Mouse (Mus musculus) cerebellum, adult 2 months (tissue): ENCODE results near the gene Gm4981. TPM values are rescaled to one million over a fixed set of nuclear protein-coding genes. Genes with fewer than 3 reads are reported as not detected.
"Not testable (repeated sequence)": the region's sequence is repeated elsewhere in the genome, so short reads cannot be mapped to it uniquely, and the experiment has no call there.

Source experiments
- DNase-seq, 2 experiments: peaks; one replicate each; pipeline ENCODE4 v3.0.0; 2021
- H3K27ac ChIP-seq: fragments of 200-500 bp; 2 replicates; pipeline ENCODE4 v1.5.1; 2012; ENCODE audit warnings: low read length, control low read depth, inconsistent platforms; ENCODE audit not compliant: insufficient read depth
- H3K27me3 ChIP-seq: fragments of 200-500 bp; 2 replicates; pipeline ENCODE4 v1.6.1; 2012; ENCODE audit warnings: inconsistent platforms, mild to moderate bottlenecking, low read length, moderate library complexity; ENCODE audit not compliant: control insufficient read depth, insufficient read depth
- H3K4me1 ChIP-seq: fragments of 200-500 bp; 2 replicates; pipeline ENCODE4 v1.6.1; 2011; ENCODE audit warnings: low read length; ENCODE audit not compliant: control insufficient read depth, insufficient read depth
- H3K4me3 ChIP-seq: fragments of 200-500 bp; replicated peaks from 2 replicates; pipeline ENCODE3; 2011; ENCODE audit warnings: mild to moderate bottlenecking, low read depth, low read length, control low read depth; ENCODE audit not compliant: insufficient read depth
- CTCF ChIP-seq: fragments of 200-500 bp; IDR thresholded peaks from 2 replicates; pipeline ENCODE4 v1.5.1; 2011; ENCODE audit warnings: low read depth, mild to moderate bottlenecking, control low read depth, low read length, moderate library complexity, borderline replicate concordance; ENCODE audit not compliant: insufficient read depth
- POLR2A ChIP-seq: fragments of 200-500 bp; IDR thresholded peaks from 2 replicates; pipeline ENCODE4 v1.6.1; 2011; ENCODE audit warnings: low read length, control low read depth, borderline replicate concordance; ENCODE audit not compliant: insufficient read depth
- WGBS: fragments of 180-500 bp; shearing (Covaris S2); methylation state at CpG from one replicate; pipeline ENCODE4 v1.1.7; 2018; 5-methylcytosine and 5-hydroxymethylcytosine counted together
- polyA plus RNA-seq: library from polyadenylated mRNA; depleted of rRNA; stranded (reverse); fragments of >200 nt; gene quantifications from 2 replicates; pipeline ENCODE4 v1.2.3, GENCODE M21; 2012; rRNA removed

The Gm4981 gene
- 0.05 TPM in 1 of 2 replicates, not detected in the other for polyA plus RNA-seq

GRCm38 (mm10) chr10:58236613-58237012 is at the start of gene Gm4981:
Gm4981 (minus strand) TSS chr10:58236701.
- Histone ChIP-seq H3K4me3 (no peak within 1 kb of the TSS), H3K4me1 (no peaks in the 10 kb centered on the region), H3K27me3 (no peaks in the 10 kb centered on the region), H3K27ac (no peak within 1 kb of the TSS)
- 86% methylated on average over 10 of the region's 10 CpGs for WGBS
- no peak for DNase-seq
- TF ChIP-seq POLR2A = no peak
- no peak for TF ChIP-seq CTCF

GRCm38 (mm10) chr10:58282238-58282637 is 45.7 kb upstream of the Gm4981 start:
- TF ChIP-seq CTCF (no peak), POLR2A (no peak)
- 97% methylated on average over 7 of the region's 7 CpGs for WGBS
- H3K4me1 ChIP-seq = no peaks in the 10 kb centered on the region
- H3K27me3 ChIP-seq = no peaks in the 10 kb centered on the region
- DNase-seq = no peak
- H3K4me3 ChIP-seq = no peak overlapping the region
- H3K27ac ChIP-seq = no peak overlapping the region

- DNase-seq = no peak
- no peak overlapping the region for H3K4me3 ChIP-seq
- H3K4me1 ChIP-seq = no peaks in the 10 kb centered on the region
- H3K27ac ChIP-seq = no peak overlapping the region
- 71% methylated on average over 5 of the region's 5 CpGs for WGBS
- TF ChIP-seq POLR2A (no peak), CTCF (no peak)
- H3K27me3 ChIP-seq = no peaks in the 10 kb centered on the region
Measured at GRCm38 (mm10) chr10:58258466-58258865, 22.0 kb upstream of the Gm4981 start.

- DNase-seq = no peak
- Histone ChIP-seq H3K4me1 (no peaks in the 10 kb centered on the region), H3K27ac (no peak overlapping the region), H3K4me3 (peak overlapping the region; percentile 50), H3K27me3 (no peaks in the 10 kb centered on the region)
- no peak for TF ChIP-seq CTCF
- TF ChIP-seq POLR2A = no peak
- WGBS = 1% methylated on average over 4 of the region's 4 CpGs
Measured at GRCm38 (mm10) chr10:58255954-58256353, 19.5 kb upstream of the Gm4981 start.

GRCm38 (mm10) chr10:58255213-58255892 is 18.9 kb upstream of the Gm4981 start, which contains the start of gene Gcc2:
Gcc2 (plus strand) TSS chr10:58255497.
- H3K4me3 ChIP-seq = peak within 1 kb of the TSS; percentile 50
- peak; percentile 91 to 93 for DNase-seq
- no peaks in the 10 kb centered on the region for H3K27me3 ChIP-seq
- 1% methylated on average over 56 of the region's 58 CpGs for WGBS
- H3K4me1 ChIP-seq = no peaks in the 10 kb centered on the region
- peak within 1 kb of the TSS; percentile 54 for H3K27ac ChIP-seq
- TF ChIP-seq CTCF (no peak), POLR2A (peak; percentile 96)

- TF ChIP-seq POLR2A = no peak
- no peak for TF ChIP-seq CTCF
- 4% methylated on average over 6 of the region's 6 CpGs for WGBS
- H3K27ac ChIP-seq = no peak overlapping the region
- H3K4me3 ChIP-seq = peak overlapping the region; percentile 50
- no peaks in the 10 kb centered on the region for H3K4me1 ChIP-seq
- no peaks in the 10 kb centered on the region for H3K27me3 ChIP-seq
- DNase-seq = peak in 1 of 2 experiments; percentile 18
Measured at GRCm38 (mm10) chr10:58254635-58255175, 18.2 kb upstream of the Gm4981 start.

- no peak for DNase-seq
- Histone ChIP-seq H3K27me3 (no peaks in the 10 kb centered on the region), H3K27ac (no peak overlapping the region), H3K4me1 (no peaks in the 10 kb centered on the region), H3K4me3 (no peak overlapping the region)
- TF ChIP-seq POLR2A (no peak), CTCF (no peak)
- 41% methylated on average over 1 of the region's 1 CpGs for WGBS
Measured at GRCm38 (mm10) chr10:58249535-58249934, 13.0 kb upstream of the Gm4981 start.

GRCm38 (mm10) chr10:58238984-58239740 is 2.7 kb upstream of the Gm4981 start:
- 87% methylated on average over 8 of the region's 8 CpGs for WGBS
- H3K4me3 ChIP-seq, H3K4me1 ChIP-seq, H3K27ac ChIP-seq, H3K27me3 ChIP-seq: not testable (repeated sequence)
- DNase-seq = peak; percentile 39 to 45

- H3K27me3 ChIP-seq, H3K4me3 ChIP-seq, H3K4me1 ChIP-seq, H3K27ac ChIP-seq: not testable (repeated sequence)
- WGBS = 81% methylated on average over 4 of the region's 4 CpGs
- peak in 1 of 2 experiments; percentile 27 for DNase-seq
Measured at GRCm38 (mm10) chr10:58234985-58235384, 1.5 kb downstream of the Gm4981 start.

GRCm38 (mm10) chr10:58233740-58234121 is 2.8 kb downstream of the Gm4981 start:
- not testable (repeated sequence) for H3K27ac ChIP-seq, H3K4me1 ChIP-seq, H3K4me3 ChIP-seq, DNase-seq, H3K27me3 ChIP-seq

- not testable (repeated sequence) for H3K4me1 ChIP-seq, H3K4me3 ChIP-seq, H3K27me3 ChIP-seq, H3K27ac ChIP-seq
- peak in 1 of 2 experiments; percentile 31 for DNase-seq
- 76% methylated on average over 10 of the region's 10 CpGs for WGBS
Measured at GRCm38 (mm10) chr10:58233054-58233739, 3.3 kb downstream of the Gm4981 start.
